Mouse (Mus musculus): ENCODE measurements around the gene Guk1. TPM values are rescaled to one million over a fixed set of nuclear protein-coding genes. Genes with fewer than 3 reads are reported as not detected.

The Guk1 gene
- total and polyA plus RNA-seq, 3 experiments = 97.5 to 120 (median 113) TPM

GRCm38 (mm10) chr11:59230144-59230760 lies 38.2 kb upstream of the Guk1 start:
- H3K79me2 ChIP-seq (replicated peaks; ENCODE audit: control insufficient read depth, insufficient read depth, low read length) = peaks cover 4% of the 10 kb centered on the region
- WGBS = 13% methylated on average over 7 of the region's 7 CpGs
- peaks cover 12% of the 10 kb centered on the region for H3K4me1 ChIP-seq (ENCODE audit: control insufficient read depth, insufficient read depth, low read length)
- H3K9ac ChIP-seq (ENCODE audit: low read depth, low read length) = no peak overlapping the region
- peak; percentile 58 to 71 for DNase-seq
- H3K27ac ChIP-seq = no peak overlapping the region
- H3K4me3 ChIP-seq = no peak overlapping the region
- intact Hi-C loops (cut with DNase I) = loop anchor here (2.0 kb wide), 1 partner anchor 67 kb away; no protein-coding TSS in a partner anchor
- H3K36me3 ChIP-seq (ENCODE audit: control insufficient read depth, insufficient read depth, low read length) = peaks cover 13% of the 10 kb centered on the region
- H3K27me3 ChIP-seq (ENCODE audit: control insufficient read depth, insufficient read depth, low read length) = no peaks in the 10 kb centered on the region
- TF ChIP-seq EP300 (IDR thresholded peaks at IDR 0.05; ENCODE audit: insufficient read depth, low read depth, low read length) (0 out of 2 replicates have a peak, but pooled peaks have one; percentile 7), CTCF (IDR thresholded peaks at IDR 0.05) (peak; percentile 87), POLR2A (IDR thresholded peaks at IDR 0.05; ENCODE audit: insufficient read depth, low read depth, low read length) (no peak)

GRCm38 (mm10) chr11:59228122-59228953 lies 36.3 kb upstream of the Guk1 start, which contains the start of gene Arf1:
Gene Arf1, minus strand, starts transcription at chr11:59228270.
- Histone ChIP-seq H3K27ac (peak within 1 kb of the TSS; percentile 100), H3K9ac (ENCODE audit: low read depth, low read length) (peak within 1 kb of the TSS; percentile 93), H3K4me1 (ENCODE audit: control insufficient read depth, insufficient read depth, low read length) (peaks cover 20% of the 10 kb centered on the region), H3K4me3 (peak within 1 kb of the TSS; percentile 90), H3K79me2 (replicated peaks; ENCODE audit: control insufficient read depth, insufficient read depth, low read length) (peaks cover 7% of the 10 kb centered on the region), H3K36me3 (ENCODE audit: control insufficient read depth, insufficient read depth, low read length) (peaks cover 30% of the 10 kb centered on the region), H3K27me3 (ENCODE audit: control insufficient read depth, insufficient read depth, low read length) (no peaks in the 10 kb centered on the region)
- WGBS = 5% methylated on average over 59 of the region's 59 CpGs
- intact Hi-C loops (cut with DNase I) = loop anchor here (5.0 kb wide), 1 partner anchor 36 kb away; the partner anchor contains the start of gene Guk1
- TF ChIP-seq EP300 (IDR thresholded peaks at IDR 0.05; ENCODE audit: insufficient read depth, low read depth, low read length) (peak; percentile 71; the same call in 1 of the 2 replicates), CTCF (IDR thresholded peaks at IDR 0.05) (no peak), POLR2A (IDR thresholded peaks at IDR 0.05; ENCODE audit: insufficient read depth, low read depth, low read length) (peak; percentile 76)
- DNase-seq = peak; percentile 98 to 99

GRCm38 (mm10) chr11:59227604-59228121 lies 35.7 kb upstream of the Guk1 start:
- intact Hi-C loops (cut with DNase I) = loop anchor here (2.0 to 5.0 kb wide), 3 partner anchors 19 to 65 kb away; partner anchors contain the start of genes 2310033P09Rik, Guk1 and Iba57
- Histone ChIP-seq H3K36me3 (ENCODE audit: control insufficient read depth, insufficient read depth, low read length) (peaks cover 37% of the 10 kb centered on the region), H3K9ac (ENCODE audit: low read depth, low read length) (peak overlapping the region; percentile 93), H3K27ac (peak overlapping the region; percentile 100), H3K4me3 (peak overlapping the region; percentile 90), H3K4me1 (ENCODE audit: control insufficient read depth, insufficient read depth, low read length) (peaks cover 22% of the 10 kb centered on the region), H3K79me2 (replicated peaks; ENCODE audit: control insufficient read depth, insufficient read depth, low read length) (peaks cover 7% of the 10 kb centered on the region), H3K27me3 (ENCODE audit: control insufficient read depth, insufficient read depth, low read length) (no peaks in the 10 kb centered on the region)
- TF ChIP-seq EP300 (IDR thresholded peaks at IDR 0.05; ENCODE audit: insufficient read depth, low read depth, low read length) (no peak), CTCF (IDR thresholded peaks at IDR 0.05) (no peak), POLR2A (IDR thresholded peaks at IDR 0.05; ENCODE audit: insufficient read depth, low read depth, low read length) (no peak)
- under 1% methylated on average over 51 of the region's 51 CpGs for WGBS
- no peak for DNase-seq

- Histone ChIP-seq H3K4me3 (peak overlapping the region; percentile 90), H3K27me3 (ENCODE audit: control insufficient read depth, insufficient read depth, low read length) (no peaks in the 10 kb centered on the region), H3K9ac (ENCODE audit: low read depth, low read length) (peak overlapping the region; percentile 93), H3K27ac (peak overlapping the region; percentile 100), H3K4me1 (ENCODE audit: control insufficient read depth, insufficient read depth, low read length) (peaks cover 24% of the 10 kb centered on the region), H3K36me3 (ENCODE audit: control insufficient read depth, insufficient read depth, low read length) (peaks cover 40% of the 10 kb centered on the region), H3K79me2 (replicated peaks; ENCODE audit: control insufficient read depth, insufficient read depth, low read length) (peaks cover 9% of the 10 kb centered on the region)
- 2% methylated on average over 21 of the region's 21 CpGs for WGBS
- TF ChIP-seq CTCF (IDR thresholded peaks at IDR 0.05) (no peak), POLR2A (IDR thresholded peaks at IDR 0.05; ENCODE audit: insufficient read depth, low read depth, low read length) (no peak), EP300 (IDR thresholded peaks at IDR 0.05; ENCODE audit: insufficient read depth, low read depth, low read length) (no peak)
- intact Hi-C loops (cut with DNase I) = loop anchor here (2.0 to 5.0 kb wide), 3 partner anchors 18 to 64 kb away; partner anchors contain the start of genes 2310033P09Rik, Guk1 and Iba57
- DNase-seq = peak in 1 of 2 experiments; percentile 29
These were observed 35.0 kb upstream of the Guk1 start for GRCm38 (mm10) chr11:59226787-59227603.

GRCm38 (mm10) chr11:59226251-59226650 lies 34.2 kb upstream of the Guk1 start:
- Histone ChIP-seq H3K9ac (ENCODE audit: low read depth, low read length) (peak overlapping the region; percentile 6; the same call in 1 of the 2 replicates), H3K4me1 (ENCODE audit: control insufficient read depth, insufficient read depth, low read length) (peaks cover 28% of the 10 kb centered on the region), H3K79me2 (replicated peaks; ENCODE audit: control insufficient read depth, insufficient read depth, low read length) (peaks cover 13% of the 10 kb centered on the region), H3K36me3 (ENCODE audit: control insufficient read depth, insufficient read depth, low read length) (peaks cover 46% of the 10 kb centered on the region), H3K4me3 (peak overlapping the region; percentile 90), H3K27me3 (ENCODE audit: control insufficient read depth, insufficient read depth, low read length) (no peaks in the 10 kb centered on the region), H3K27ac (peak overlapping the region; percentile 100)
- TF ChIP-seq EP300 (IDR thresholded peaks at IDR 0.05; ENCODE audit: insufficient read depth, low read depth, low read length) (no peak), CTCF (IDR thresholded peaks at IDR 0.05) (no peak), POLR2A (IDR thresholded peaks at IDR 0.05; ENCODE audit: insufficient read depth, low read depth, low read length) (no peak)
- no peak for DNase-seq
- intact Hi-C loops (cut with DNase I) = loop anchor here (2.0 to 5.0 kb wide), 3 partner anchors 17 to 63 kb away; partner anchors contain the start of genes 2310033P09Rik, Guk1 and Iba57
- 7% methylated on average over 3 of the region's 3 CpGs for WGBS

Data from heart, adult 2 months (tissue).